Mouse (Mus musculus) liver, embryonic 11.5 days (tissue): ENCODE measurements around the gene Efhd1. TPM values are rescaled to one million over a fixed set of nuclear protein-coding genes. Genes with fewer than 3 reads are reported as not detected.

ENCODE experiments used
- ATAC-seq: fragments of 200-750 bp; cut with Nextera tagmentation; replicated peaks from 2 replicates; pipeline ENCODE4 v1.8.0; 2017; ENCODE audit warnings: moderate number of reproducible peaks, mild to moderate bottlenecking, moderate TSS enrichment, moderate library complexity; ENCODE audit not compliant: low FRiP score
- DNase-seq: peaks from one replicate; pipeline ENCODE4 v3.0.0-alpha.2; 2017; ENCODE audit warnings: low spot score
- H3K27ac ChIP-seq: fragments of 300-500 bp; sonication (generic); 2 replicates; pipeline ENCODE4 v1.5.1; 2014; ENCODE audit warnings: mild to moderate bottlenecking, low read depth, low read length, control low read depth
- H3K27me3 ChIP-seq: fragments of 300-500 bp; sonication (generic); replicated peaks from 2 replicates; pipeline ENCODE4 v1.6.1; 2014; ENCODE audit warnings: low read length, mixed read lengths; ENCODE audit not compliant: control insufficient read depth, insufficient read depth
- H3K36me3 ChIP-seq: fragments of 300-500 bp; sonication (generic); 2 replicates; pipeline ENCODE4 v1.6.1; 2014; ENCODE audit warnings: mild to moderate bottlenecking, low read length, moderate library complexity, mixed read lengths; ENCODE audit not compliant: control insufficient read depth, insufficient read depth
- H3K4me1 ChIP-seq: fragments of 300-500 bp; sonication (generic); replicated peaks from 2 replicates; pipeline ENCODE4 v1.6.1; 2014; ENCODE audit warnings: low read length, mixed read lengths; ENCODE audit not compliant: control insufficient read depth, insufficient read depth
- H3K4me2 ChIP-seq: fragments of 300-500 bp; sonication (generic); 2 replicates; pipeline ENCODE4 v1.6.1; 2014; ENCODE audit warnings: mild to moderate bottlenecking, control low read depth, moderate library complexity
- H3K4me3 ChIP-seq: fragments of 300-500 bp; sonication (generic); 2 replicates; pipeline ENCODE4 v1.5.1; 2014; ENCODE audit warnings: low read depth, low read length, control low read depth
- H3K9ac ChIP-seq: fragments of 300-500 bp; sonication (generic); 2 replicates; pipeline ENCODE4 v1.6.1; 2014; ENCODE audit warnings: low read depth, low read length, control low read depth
- H3K9me3 ChIP-seq: fragments of 300-500 bp; sonication (generic); 2 replicates; pipeline ENCODE4 v1.6.1; 2016; ENCODE audit warnings: low read length, inconsistent platforms, mixed read lengths; ENCODE audit not compliant: control insufficient read depth
- WGBS: fragments of 180-500 bp; shearing (Covaris S2); extraction: QIAGEN DNeasy Blood & Tissue Kit; methylation state at CpG from one replicate; pipeline ENCODE4 v1.1.7; 2014; 5-methylcytosine and 5-hydroxymethylcytosine counted together
- polyA plus RNA-seq: library from polyadenylated mRNA; unstranded; fragments of >200 nt; fragmentation: Nextera tagmentation; extraction: Ambion mirVana; gene quantifications from 2 replicates; pipeline ENCODE4 v1.2.1, GENCODE M21; 2014

The Efhd1 gene
- polyA plus RNA-seq, 1 experiment from 2014 or later, result not detected

- ATAC-seq, result no peak
- 65% methylated on average over 2 of the region's 2 CpGs for WGBS
These were observed 4.8 kb upstream of the Efhd1 start for GRCm38 (mm10) chr1:87259316-87259715.

GRCm38 (mm10) chr1:87263257-87263656 lies 906 bp upstream of the Efhd1 start:
- DNase-seq, result no peak
- Histone ChIP-seq H3K27me3 (peaks cover 90% of the 10 kb centered on the region), H3K4me2 (no peak overlapping the region), H3K9me3 (no peaks in the 10 kb centered on the region), H3K4me1 (0 out of 2 replicates have a peak, but pooled peaks cover 7% of the 10 kb centered on the region), H3K9ac (no peak overlapping the region), H3K36me3 (no peaks in the 10 kb centered on the region), H3K4me3 (no peak overlapping the region), H3K27ac (no peak overlapping the region)
- WGBS, result 6% methylated on average over 9 of the region's 9 CpGs
- ATAC-seq, result no peak

More at GRCm38 (mm10) chr1:87259316-87259715, 4.8 kb upstream of the Efhd1 start:
- Histone ChIP-seq H3K36me3 (no peaks in the 10 kb centered on the region), H3K9ac (no peak overlapping the region), H3K9me3 (no peaks in the 10 kb centered on the region), H3K4me3 (no peak overlapping the region), H3K4me1 (0 out of 2 replicates have a peak, but pooled peaks cover 1% of the 10 kb centered on the region), H3K27ac (no peak overlapping the region), H3K4me2 (no peak overlapping the region), H3K27me3 (peaks cover 63% of the 10 kb centered on the region)
- DNase-seq, result no peak

GRCm38 (mm10) chr1:87263796-87264133 lies 398 bp upstream of the Efhd1 start:
- DNase-seq (peak; percentile 45), ATAC-seq (no peak)
- 5% methylated on average over 12 of the region's 12 CpGs for WGBS
- Histone ChIP-seq H3K4me2 (peak overlapping the region; percentile 66), H3K4me3 (peak overlapping the region; percentile 42), H3K4me1 (0 out of 2 replicates have a peak, but pooled peaks cover 7% of the 10 kb centered on the region), H3K27me3 (peaks cover 89% of the 10 kb centered on the region), H3K9me3 (no peaks in the 10 kb centered on the region), H3K36me3 (no peaks in the 10 kb centered on the region), H3K27ac (no peak overlapping the region), H3K9ac (no peak overlapping the region)

- Histone ChIP-seq H3K27me3 (peaks cover 85% of the 10 kb centered on the region), H3K9me3 (no peaks in the 10 kb centered on the region), H3K4me1 (0 out of 2 replicates have a peak, but pooled peaks cover 7% of the 10 kb centered on the region), H3K9ac (no peak overlapping the region), H3K27ac (no peak overlapping the region), H3K36me3 (no peaks in the 10 kb centered on the region), H3K4me3 (no peak overlapping the region), H3K4me2 (peak overlapping the region; percentile 5; the same call in 1 of the 2 replicates)
- WGBS, result 1% methylated on average over 13 of the region's 13 CpGs
- ATAC-seq, result no peak
- no peak for DNase-seq
These were observed 1.0 kb downstream of the Efhd1 start for GRCm38 (mm10) chr1:87265200-87265599.

- peaks cover 82% of the 10 kb centered on the region for H3K27me3 ChIP-seq
- DNase-seq (no peak), ATAC-seq (no peak)
- H3K27ac ChIP-seq, result no peak overlapping the region
- H3K4me1 ChIP-seq, result 0 out of 2 replicates have a peak, but pooled peaks cover 7% of the 10 kb centered on the region
- H3K4me2 ChIP-seq, result no peak overlapping the region
- WGBS, result 27% methylated on average over 8 of the region's 8 CpGs
- no peak overlapping the region for H3K4me3 ChIP-seq
- H3K36me3 ChIP-seq, result no peaks in the 10 kb centered on the region
- no peak overlapping the region for H3K9ac ChIP-seq
- H3K9me3 ChIP-seq, result no peaks in the 10 kb centered on the region
These were observed 2.3 kb downstream of the Efhd1 start for GRCm38 (mm10) chr1:87266296-87267090.

- H3K27ac ChIP-seq, result no peak overlapping the region
- no peaks in the 10 kb centered on the region for H3K9me3 ChIP-seq
- H3K4me2 ChIP-seq, result no peak overlapping the region
- no peaks in the 10 kb centered on the region for H3K36me3 ChIP-seq
- no peak overlapping the region for H3K9ac ChIP-seq
- peaks cover 48% of the 10 kb centered on the region for H3K27me3 ChIP-seq
- 26% methylated on average over 3 of the region's 3 CpGs for WGBS
- H3K4me1 ChIP-seq, result no peaks in the 10 kb centered on the region
- ATAC-seq (no peak), DNase-seq (no peak)
- no peak overlapping the region for H3K4me3 ChIP-seq
These were observed 6.0 kb downstream of the Efhd1 start for GRCm38 (mm10) chr1:87270204-87270603.

- Histone ChIP-seq H3K4me2 (no peak overlapping the region), H3K9ac (no peak overlapping the region), H3K4me3 (no peak overlapping the region), H3K27ac (no peak overlapping the region), H3K36me3 (no peaks in the 10 kb centered on the region), H3K9me3 (no peaks in the 10 kb centered on the region), H3K4me1 (no peaks in the 10 kb centered on the region), H3K27me3 (peaks cover 41% of the 10 kb centered on the region)
- 23% methylated on average over 19 of the region's 20 CpGs for WGBS
- no peak for ATAC-seq
- no peak for DNase-seq
These were observed 6.7 kb downstream of the Efhd1 start for GRCm38 (mm10) chr1:87270641-87271467.

GRCm38 (mm10) chr1:87271596-87271995 lies 7.4 kb downstream of the Efhd1 start:
- no peak overlapping the region for H3K27ac ChIP-seq
- no peak overlapping the region for H3K9ac ChIP-seq
- ATAC-seq (no peak), DNase-seq (no peak)
- H3K36me3 ChIP-seq, result no peaks in the 10 kb centered on the region
- no peak overlapping the region for H3K4me3 ChIP-seq
- H3K27me3 ChIP-seq, result peaks cover 34% of the 10 kb centered on the region
- 64% methylated on average over 1 of the region's 1 CpGs for WGBS
- no peaks in the 10 kb centered on the region for H3K4me1 ChIP-seq
- no peak overlapping the region for H3K4me2 ChIP-seq
- no peaks in the 10 kb centered on the region for H3K9me3 ChIP-seq
